Mouse (Mus musculus) c-Kit-negative CD71-positive TER-119-positive erythroid progenitor cells, embryonic 14.5 days (primary cell): ENCODE measurements around the gene Zfp771.

Experiments
- DNase-seq: peaks from one replicate; pipeline ENCODE4 v3.0.0-alpha.2; 2013; ENCODE audit warnings: low read depth, low spot score

The Zfp771 gene

GRCm38 (mm10) chr7:127243870-127244657 is at the start of gene Zfp771:
Zfp771 (plus strand) TSS chr7:127244274.
- DNase-seq: peak; percentile 80

DNA sequence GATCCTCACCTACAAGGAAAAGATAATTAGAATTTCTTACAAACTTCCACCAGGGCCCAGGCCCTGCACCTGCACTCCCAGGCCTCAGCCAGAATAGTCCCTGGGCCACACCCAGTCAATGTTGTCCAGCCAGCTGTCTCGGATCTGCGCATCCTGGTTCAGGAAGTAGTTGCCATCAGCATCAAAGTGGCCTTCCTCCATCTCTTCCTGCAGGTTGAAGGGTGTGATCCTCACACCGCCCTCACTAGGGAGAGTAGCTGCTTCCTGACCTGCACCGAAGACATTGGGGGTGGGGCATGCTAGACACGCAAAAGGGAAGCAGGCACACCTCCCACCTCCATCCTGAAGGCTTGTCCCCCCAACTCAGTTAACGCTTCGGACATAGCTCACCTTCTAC is 49.4 kb upstream of the Zfp771 start:
- no peak for DNase-seq

DNA sequence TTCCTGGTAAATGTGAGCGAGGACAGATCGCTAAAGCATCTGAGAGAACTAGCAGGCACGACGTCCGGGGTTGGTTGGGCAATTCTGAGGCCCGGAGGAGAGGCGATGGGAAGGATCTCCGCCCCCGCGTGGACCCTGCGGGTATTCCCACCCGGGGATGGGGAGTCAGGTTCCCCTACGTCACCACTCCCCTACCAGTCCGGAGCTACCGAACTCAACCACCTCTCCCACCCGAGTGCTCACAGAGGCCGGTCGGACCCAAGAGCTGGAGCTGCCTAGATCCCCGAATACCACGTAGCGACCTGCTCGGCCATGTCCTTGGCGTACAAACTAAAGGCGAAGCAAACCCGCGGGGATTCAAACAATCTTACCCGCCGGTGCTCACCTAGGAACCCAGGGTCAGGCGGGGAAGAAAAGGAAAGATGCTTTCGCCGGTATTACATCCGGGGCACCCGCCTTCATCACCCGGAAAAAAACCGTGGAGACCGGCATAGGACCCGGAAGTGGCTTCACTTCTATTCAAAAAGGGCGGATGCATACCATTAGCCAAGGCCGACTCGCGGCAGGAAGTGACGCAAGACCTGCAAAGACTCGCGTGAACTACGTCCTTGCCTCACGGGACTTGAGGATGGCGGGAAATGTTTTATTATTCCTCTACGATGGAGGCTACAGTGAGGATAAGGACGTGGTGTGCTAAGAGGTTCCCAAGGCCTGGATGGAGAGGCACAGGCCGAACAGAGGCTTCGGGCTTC is 48.4 kb upstream of the Zfp771 start, which contains the start of gene Cd2bp2:
Gene Cd2bp2 (minus strand): TSS at position 507 of the 752 bp plus-strand sequence.
- DNase-seq: peak; percentile 89

DNA sequence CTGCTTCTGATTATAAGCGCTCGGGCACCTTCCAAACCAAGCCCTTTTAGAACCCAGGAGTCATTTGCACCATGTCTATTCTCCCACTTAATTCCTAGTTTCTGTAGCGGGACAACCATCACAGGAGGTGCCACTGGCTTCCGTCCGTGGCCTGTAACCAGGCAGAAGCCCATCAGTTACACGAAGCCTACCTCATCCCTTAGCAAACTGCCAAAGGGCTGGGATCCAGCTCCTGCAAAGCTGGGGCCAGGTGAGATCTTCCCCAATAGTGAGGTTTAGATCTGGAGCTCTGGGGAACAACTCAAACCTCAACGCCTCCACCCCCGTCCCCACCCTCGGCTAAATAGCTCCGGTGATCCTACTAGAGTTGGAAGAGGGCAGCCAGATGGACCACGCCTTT is 47.6 kb upstream of the Zfp771 start:
- no peak for DNase-seq

GRCm38 (mm10) chr7:127206606-127207005 is 37.5 kb upstream of the Zfp771 start:
- DNase-seq: no peak

GRCm38 (mm10) chr7:127207374-127208294 is 36.4 kb upstream of the Zfp771 start:
- no peak for DNase-seq

GRCm38 (mm10) chr7:127208295-127208552 is 35.9 kb upstream of the Zfp771 start, which contains the start of gene Tbc1d10b:
Tbc1d10b (minus strand) TSS chr7:127208468.
- no peak for DNase-seq

DNA sequence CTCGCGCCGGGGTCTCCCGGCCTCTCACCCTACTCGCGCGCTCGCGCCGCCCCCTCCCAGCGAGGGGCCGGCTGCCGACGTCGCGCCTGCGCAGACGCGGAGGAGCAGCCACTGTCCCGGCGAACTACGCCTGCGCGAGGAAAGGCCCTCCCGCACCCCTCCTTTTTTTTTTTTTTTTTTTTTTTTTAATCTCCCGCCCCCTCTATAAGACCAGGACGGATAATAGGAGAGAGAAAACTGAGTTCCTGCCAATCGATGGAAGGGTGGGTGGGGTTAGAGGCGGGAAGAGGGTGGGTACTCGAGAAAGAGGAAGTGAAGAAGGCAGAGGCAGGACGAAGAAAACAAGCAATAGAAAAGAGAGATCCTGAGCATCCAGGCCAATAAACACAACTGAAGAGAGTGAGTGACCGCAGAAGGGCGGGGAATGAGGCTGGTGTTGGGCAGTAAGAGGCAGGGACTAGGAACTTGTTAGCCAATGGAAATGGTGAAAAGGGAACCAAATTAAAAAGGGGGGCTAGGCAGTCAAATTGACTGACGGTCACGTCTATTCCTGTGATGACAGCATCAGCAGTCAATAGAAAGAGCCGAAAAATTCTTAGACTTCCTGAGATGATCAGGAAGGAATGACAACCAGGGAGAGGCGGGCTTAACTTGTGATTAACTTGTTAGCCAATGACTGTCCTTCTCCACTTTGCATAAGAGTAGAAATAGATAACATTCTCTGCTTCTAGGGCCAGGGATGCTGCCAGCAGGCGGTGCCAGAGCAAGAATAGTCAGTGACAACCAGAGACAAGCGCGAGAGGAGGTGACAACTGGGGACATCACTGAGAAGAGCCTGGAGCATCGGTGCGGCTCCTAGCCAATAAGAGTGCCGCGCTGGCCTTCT is 35.3 kb upstream of the Zfp771 start, which contains the start of gene Mylpf:
Gene Mylpf (plus strand): TSS at position 338 of the 886 bp plus-strand sequence.
- peak; percentile 86 for DNase-seq

DNA sequence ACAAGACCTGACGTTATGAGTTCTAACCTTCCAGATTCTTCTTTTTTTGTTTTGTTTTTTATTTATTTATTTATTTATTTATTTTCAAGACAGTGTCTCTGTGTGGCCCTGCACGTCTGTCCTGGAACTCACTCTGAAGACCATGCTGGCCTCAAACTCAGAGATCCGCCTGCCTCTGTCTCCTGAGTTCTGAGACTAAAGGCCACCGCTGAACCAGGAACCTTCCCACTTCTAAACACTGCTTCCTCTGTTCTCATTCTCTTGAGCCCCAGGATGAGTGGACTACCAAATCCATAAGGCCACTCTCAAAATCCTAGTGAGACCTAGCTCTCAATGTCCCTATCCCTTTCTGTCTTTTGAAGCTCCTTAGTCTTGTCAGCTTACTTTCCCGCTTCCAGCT is 34.2 kb upstream of the Zfp771 start:
- no peak for DNase-seq

DNA sequence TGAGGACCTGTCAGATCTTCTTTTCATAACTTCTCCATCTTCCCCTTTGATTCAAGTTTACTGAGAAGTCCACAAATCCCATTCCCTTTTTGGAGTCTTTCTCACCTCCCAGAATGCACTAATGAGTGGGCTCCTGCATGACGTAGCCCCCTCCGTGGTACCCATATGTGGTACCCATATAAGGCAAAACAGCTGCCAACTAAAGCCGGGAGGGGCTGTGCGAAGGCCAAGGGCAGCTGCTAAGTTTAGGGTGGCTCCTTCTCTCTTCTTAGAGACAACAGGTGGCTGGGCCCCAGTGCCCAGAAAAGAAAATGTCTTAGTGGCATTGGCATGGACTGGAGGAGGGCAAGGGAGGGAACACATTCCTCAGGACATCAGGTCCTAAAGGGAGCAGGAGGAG is 33.8 kb upstream of the Zfp771 start:
- no peak for DNase-seq

DNA sequence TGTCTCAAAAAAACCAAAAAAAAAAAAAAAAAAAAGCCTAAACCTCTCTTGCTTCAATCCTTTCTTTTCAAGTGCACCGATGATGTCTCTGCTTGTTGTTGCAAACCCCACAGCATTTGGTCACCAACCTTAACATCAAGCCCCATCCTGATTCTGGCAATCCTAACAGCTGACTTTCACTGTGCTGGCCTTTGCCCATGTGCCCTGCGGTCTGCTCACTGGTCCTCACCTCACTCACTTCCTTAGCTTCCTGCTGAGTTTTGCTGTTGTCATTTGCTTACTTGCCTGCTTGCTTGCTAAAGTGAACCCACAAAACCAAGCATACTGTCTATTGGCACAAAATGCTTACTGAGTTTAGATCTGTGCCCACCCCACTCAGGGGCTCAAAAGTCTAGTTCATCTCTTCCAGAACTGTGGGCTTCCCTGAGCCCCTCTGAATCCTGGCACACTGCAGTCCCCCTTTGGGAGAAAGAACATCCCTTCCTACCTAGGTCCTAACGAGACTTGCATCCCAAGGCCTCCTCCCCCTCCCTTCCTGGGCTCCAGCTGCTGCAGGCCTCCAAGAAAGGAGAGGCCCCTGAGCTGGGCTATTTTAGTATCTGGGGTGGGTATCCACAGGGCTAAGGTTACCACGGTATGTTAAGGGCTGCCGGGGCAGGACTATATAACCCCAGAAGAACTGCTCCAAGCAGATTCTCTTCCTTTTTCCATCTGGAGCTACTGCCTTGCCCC is 32.9 kb upstream of the Zfp771 start:
- no peak for DNase-seq

DNA sequence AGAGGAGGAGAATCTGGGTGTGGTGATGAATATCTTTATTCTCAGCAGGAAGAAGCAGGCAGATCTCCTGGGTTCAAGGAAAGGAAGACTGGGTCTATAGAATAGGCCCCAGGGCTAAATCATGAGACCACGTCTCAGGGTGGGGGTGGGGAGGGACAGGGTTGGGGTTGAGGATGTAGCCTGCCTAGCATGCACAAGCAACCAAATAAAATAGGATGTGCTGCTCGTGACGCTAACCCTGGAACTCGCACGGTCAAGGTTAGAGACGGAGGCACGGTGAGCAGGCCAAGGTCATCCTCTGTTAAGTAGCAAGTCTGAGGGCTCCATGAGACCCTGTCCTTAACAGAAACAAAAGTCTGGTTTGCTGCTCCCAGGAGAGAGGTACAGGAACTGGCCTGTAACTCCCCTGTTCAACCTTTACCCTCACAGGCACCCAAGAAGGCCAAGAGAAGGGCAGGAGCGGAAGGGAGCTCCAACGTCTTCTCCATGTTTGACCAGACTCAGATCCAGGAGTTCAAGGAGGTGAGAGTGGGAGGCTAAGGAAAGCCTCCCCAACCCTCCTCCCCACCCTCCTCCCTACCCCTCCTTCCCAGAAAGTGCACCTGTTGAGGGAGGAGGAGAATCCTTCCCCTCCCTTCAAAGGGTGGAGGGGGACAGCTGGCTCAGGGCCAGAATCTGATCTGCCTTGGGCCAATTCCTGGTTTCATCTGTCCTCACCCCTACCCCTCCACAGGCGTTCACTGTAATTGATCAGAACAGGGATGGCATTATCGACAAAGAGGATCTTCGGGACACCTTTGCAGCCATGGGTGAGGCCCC is 31.4 kb upstream of the Zfp771 start:
- DNase-seq: no peak

DNA sequence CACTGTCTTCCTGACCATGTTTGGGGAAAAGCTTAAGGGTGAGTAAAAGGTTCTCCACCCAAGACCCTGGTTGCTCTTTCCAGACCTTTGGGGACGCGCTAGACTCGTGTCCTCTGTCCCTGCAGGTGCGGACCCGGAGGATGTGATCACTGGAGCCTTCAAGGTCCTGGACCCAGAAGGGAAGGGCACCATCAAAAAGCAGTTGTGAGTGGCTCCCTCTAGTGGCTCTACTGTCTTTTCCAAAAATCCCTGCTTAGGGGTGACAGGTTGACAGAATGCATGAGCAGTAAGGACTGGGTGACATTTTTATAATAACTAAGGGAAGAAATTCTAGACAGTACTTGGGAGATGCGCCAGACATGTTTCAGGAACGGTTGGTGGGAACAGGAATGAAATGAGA is 30.6 kb upstream of the Zfp771 start:
- no peak for DNase-seq

DNA sequence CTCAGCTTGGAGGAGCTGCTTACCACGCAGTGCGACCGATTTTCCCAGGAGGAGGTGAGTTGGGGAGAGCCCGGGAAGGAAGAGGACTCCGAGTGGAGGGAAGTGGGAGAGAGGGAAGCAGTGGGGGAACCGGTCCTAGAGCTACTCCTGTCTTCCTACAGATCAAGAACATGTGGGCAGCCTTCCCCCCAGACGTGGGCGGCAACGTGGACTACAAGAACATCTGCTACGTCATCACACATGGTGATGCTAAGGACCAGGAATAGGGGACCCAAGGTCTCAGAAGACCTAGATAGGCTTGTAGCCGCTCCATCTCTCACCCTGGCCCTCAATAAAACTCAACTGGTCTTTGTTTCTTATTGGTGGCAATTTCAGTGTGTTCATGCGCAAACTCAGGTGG is 30.1 kb upstream of the Zfp771 start:
- no peak for DNase-seq

DNA sequence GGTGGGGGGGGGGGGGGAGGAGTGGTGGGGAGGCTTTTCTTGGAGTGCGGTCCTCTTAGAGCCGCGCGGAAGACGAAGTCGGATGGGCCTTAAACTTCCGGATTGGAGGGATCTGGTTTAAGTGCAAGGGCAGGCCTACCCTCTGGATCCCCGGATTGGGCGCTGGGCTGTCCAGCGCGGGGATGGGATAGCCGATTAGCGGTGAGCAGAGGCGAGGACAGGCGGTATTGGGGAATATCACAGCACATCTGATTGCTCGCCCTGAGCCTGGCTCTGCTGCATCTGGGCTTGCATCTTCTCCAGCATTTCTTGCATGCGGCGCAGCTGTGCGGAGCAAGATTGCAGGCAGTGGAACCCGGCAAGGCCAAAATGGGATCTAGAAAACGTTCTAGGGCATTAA is 29.6 kb upstream of the Zfp771 start:
- no peak for DNase-seq

DNA sequence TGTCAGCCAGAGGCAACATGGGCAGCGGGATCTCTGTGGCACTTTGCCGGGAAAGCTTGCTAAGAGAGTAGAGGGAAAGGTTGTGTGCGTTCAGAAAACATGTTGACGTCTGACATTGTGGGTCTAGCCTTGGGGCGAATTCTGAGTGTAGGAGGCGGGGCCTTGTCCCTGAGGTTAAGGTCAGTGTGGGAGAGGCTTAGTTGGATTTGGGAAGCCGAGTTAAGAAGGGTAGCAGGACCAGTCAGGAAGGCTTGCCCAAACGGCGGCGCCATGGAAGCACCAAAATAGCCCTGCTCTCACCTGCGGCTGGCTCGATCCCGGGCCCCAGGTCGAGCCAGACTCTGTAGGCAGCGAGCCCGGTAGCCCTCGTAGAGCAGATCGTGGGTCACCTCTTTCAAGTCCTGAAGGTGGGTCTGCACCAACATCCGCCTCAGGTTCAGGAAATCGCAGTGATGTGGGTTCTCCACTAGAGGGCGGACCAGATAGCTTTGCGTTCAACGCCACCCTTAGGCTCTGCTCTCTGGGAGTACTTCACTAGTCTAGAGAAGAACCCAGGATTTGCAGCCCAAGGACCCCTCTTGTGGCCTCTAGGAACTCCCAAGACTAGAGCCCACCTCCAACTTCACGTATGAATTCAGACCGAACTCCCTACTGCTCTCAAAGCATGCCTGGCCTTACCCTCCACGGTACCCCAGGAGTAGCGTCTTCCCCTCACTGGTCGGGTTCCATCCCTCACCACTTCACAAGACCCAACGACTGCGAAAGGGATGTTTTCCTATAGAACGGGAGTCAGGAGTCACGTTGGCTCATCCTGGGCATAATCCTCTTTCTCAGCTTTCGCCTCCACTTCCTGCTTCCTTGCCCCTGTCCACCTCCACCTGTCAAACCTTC is 28.8 kb upstream of the Zfp771 start:
- no peak for DNase-seq

DNA sequence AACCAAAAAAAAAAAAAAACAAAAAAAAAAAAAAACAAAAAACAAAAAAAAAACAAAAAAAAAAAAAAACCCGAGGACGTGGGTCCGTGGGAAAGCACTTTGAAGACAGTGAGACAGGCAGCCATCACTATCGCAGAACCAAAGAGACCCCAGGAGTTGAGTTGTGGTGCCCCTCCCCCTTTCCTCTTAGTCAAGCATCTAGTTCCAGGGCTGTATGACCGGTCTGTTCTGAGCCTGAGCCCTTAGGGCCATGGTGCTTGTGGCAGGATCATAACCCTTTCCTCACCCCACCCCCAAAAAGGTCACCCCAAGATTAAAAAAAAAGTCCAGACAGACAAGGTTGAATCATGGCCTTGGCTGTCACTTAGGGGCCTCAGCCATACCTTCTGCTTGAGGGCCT is 27.8 kb upstream of the Zfp771 start:
- no peak for DNase-seq

GRCm38 (mm10) chr7:127217475-127217874 is 26.6 kb upstream of the Zfp771 start:
- no peak for DNase-seq
